Mouse (Mus musculus): Measurements from ENCODE around the gene Dhrs4.

DNA sequence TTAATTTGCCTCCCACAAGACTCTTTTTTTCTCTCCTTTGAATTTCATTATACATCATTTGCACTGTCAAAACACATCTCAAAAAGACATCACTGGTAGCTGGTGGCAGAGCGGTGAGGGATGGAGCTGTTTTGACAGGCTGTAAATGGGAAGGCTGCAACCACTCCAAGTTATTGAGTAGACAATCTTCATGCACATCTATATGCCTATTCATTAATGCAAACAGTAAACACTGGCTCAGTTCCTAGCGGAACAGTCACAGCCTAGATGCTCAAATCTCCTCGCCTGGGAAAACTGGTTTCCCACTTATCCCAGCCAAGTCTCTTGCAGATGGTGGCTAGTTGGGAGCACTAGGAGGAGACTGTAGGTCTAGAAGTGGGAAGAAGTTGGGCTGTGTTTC is 19.8 kb upstream of the Dhrs4 start:
- TF ChIP-seq TCF12 (IDR thresholded peaks at IDR 0.05; ENCODE audit: low read depth, low read length) (no peak), ZNF384 (IDR thresholded peaks at IDR 0.05; ENCODE audit: low read depth, low read length) (no peak), CTCF (IDR thresholded peaks at IDR 0.05 in 2 of 3, conservative IDR thresholded peaks at IDR 0.05 in 1 of 3; ENCODE audit: control insufficient read depth in 1 of 3, insufficient read depth in 1 of 3, low read depth in 2 of 3, low read length in 3 of 3, poor library complexity in 1 of 3, severe bottlenecking in 1 of 3) (no peak), CHD2 (IDR thresholded peaks at IDR 0.05; ENCODE audit: low read length) (no peak), EP300 (IDR thresholded peaks at IDR 0.05; ENCODE audit: low read depth in 1 of 2, low read length in 2 of 2) (no peak)

Measured in MEL (cell line).